Mouse (Mus musculus): ENCODE data around the gene Rbm3.

- 0 out of 2 replicates have a peak, but pooled peaks have one; percentile 17 for TF ChIP-seq USF1 (IDR thresholded peaks at IDR 0.05; ENCODE audit: low read depth, low read length)
- no peak for TF ChIP-seq ZKSCAN1 (IDR thresholded peaks at IDR 0.05; ENCODE audit: low read depth, low read length)
- peak; percentile 51; the same call in 1 of the 2 replicates for TF ChIP-seq SIN3A (IDR thresholded peaks at IDR 0.05; ENCODE audit: low read length)
- peak; percentile 93 to 97 for TF ChIP-seq POLR2A (IDR thresholded peaks at IDR 0.05; ENCODE audit: control insufficient read depth in 1 of 2, insufficient read depth in 1 of 2, low read depth in 1 of 2, low read length in 2 of 2, poor library complexity in 1 of 2)
- TF ChIP-seq MAFK (IDR thresholded peaks at IDR 0.05; ENCODE audit: borderline replicate concordance, low read depth, low read length) = no peak
- no peak for TF ChIP-seq MEF2A (IDR thresholded peaks at IDR 0.05; ENCODE audit: extremely low read depth, insufficient replicate concordance, low read depth, low read length, poor library complexity, severe bottlenecking)
Measured at GRCm38 (mm10) chrX:8192640-8193418, 47.1 kb upstream of the Rbm3 start.

Data from MEL (cell line).